Mouse (Mus musculus) layer of hippocampus, postnatal 14 days (tissue): ENCODE measurements at regions not wholly inside any gene's neighbourhood (a gene's known extent, or its start where the extent isn't known, plus 50 kb on each side); places are given as distances from the start of the nearest gene placed in this dataset.
A peak's percentile ranks its signal among the peaks of the same experiment; 100 is the strongest.
"Not testable (repeated sequence)": the region's sequence is repeated elsewhere in the genome, so short reads cannot be mapped to it uniquely, and the experiment has no call there.

Source experiments
- DNase-seq, 2 experiments: peaks; one replicate each; pipeline ENCODE4 v3.0.0; 2021 to 2022; ENCODE audit warnings: low spot score in 2 of 2, mixed read lengths in 1 of 2

GRCm38 (mm10) chr12:18606126-18606525, 91.8 kb downstream of the 5730507C01Rik start:
- peak in 1 of 2 experiments; percentile 42 for DNase-seq

GRCm38 (mm10) chr12:18609835-18610234, 95.5 kb downstream of the 5730507C01Rik start:
- DNase-seq = peak; percentile 31 to 48

GRCm38 (mm10) chr12:18610581-18610980, 96.3 kb downstream of the 5730507C01Rik start:
- not testable (repeated sequence) for DNase-seq
